Mouse (Mus musculus) c-Kit-positive CD71-negative TER-119-negative erythroid progenitor cells, embryonic 14.5 days (primary cell): ENCODE data around the gene Pradc1.

Source experiments
- DNase-seq: peaks from one replicate; pipeline ENCODE4 v3.0.0-alpha.2; 2013; ENCODE audit warnings: low read depth

The Pradc1 gene

GRCm38 (mm10) chr6:85451664-85452410 lies at the start of gene Pradc1:
TSS of gene Pradc1 (minus strand) at chr6:85451970.
- DNase-seq: peak; percentile 94

- DNase-seq: no peak
These were observed 48.6 kb upstream of the Pradc1 start for GRCm38 (mm10) chr6:85500416-85500815.

- DNase-seq: no peak
These were observed 46.4 kb upstream of the Pradc1 start for GRCm38 (mm10) chr6:85498147-85498546.

- DNase-seq: no peak
These were observed 45.2 kb upstream of the Pradc1 start for GRCm38 (mm10) chr6:85496976-85497375.

GRCm38 (mm10) chr6:85491606-85492005 lies 39.8 kb upstream of the Pradc1 start:
- DNase-seq: no peak

GRCm38 (mm10) chr6:85490252-85490651 lies 38.5 kb upstream of the Pradc1 start:
- no peak for DNase-seq

GRCm38 (mm10) chr6:85489717-85490116 lies 37.9 kb upstream of the Pradc1 start:
- DNase-seq: no peak

- no peak for DNase-seq
These were observed 36.7 kb upstream of the Pradc1 start for GRCm38 (mm10) chr6:85488510-85488909.

- DNase-seq: no peak
These were observed 34.0 kb upstream of the Pradc1 start for GRCm38 (mm10) chr6:85485738-85486137.

- no peak for DNase-seq
These were observed 32.3 kb upstream of the Pradc1 start for GRCm38 (mm10) chr6:85483843-85484721.

GRCm38 (mm10) chr6:85480685-85481084 lies 28.9 kb upstream of the Pradc1 start:
- no peak for DNase-seq

- DNase-seq: no peak
These were observed 28.2 kb upstream of the Pradc1 start for GRCm38 (mm10) chr6:85479979-85480378.

- DNase-seq: no peak
These were observed 26.6 kb upstream of the Pradc1 start for GRCm38 (mm10) chr6:85478416-85478815.

- peak; percentile 12 for DNase-seq
These were observed 25.7 kb upstream of the Pradc1 start for GRCm38 (mm10) chr6:85477366-85477917.

- no peak for DNase-seq
These were observed 23.8 kb upstream of the Pradc1 start for GRCm38 (mm10) chr6:85475581-85475980.

GRCm38 (mm10) chr6:85472542-85472941 lies 20.8 kb upstream of the Pradc1 start:
- no peak for DNase-seq

GRCm38 (mm10) chr6:85471962-85472361 lies 20.2 kb upstream of the Pradc1 start:
- DNase-seq: no peak

GRCm38 (mm10) chr6:85469660-85470430 lies 18.1 kb upstream of the Pradc1 start:
- no peak for DNase-seq

- no peak for DNase-seq
These were observed 13.6 kb upstream of the Pradc1 start for GRCm38 (mm10) chr6:85465381-85465780.

GRCm38 (mm10) chr6:85459621-85460020 lies 7.9 kb upstream of the Pradc1 start:
- DNase-seq: no peak

- DNase-seq: no peak
These were observed 1.0 kb upstream of the Pradc1 start for GRCm38 (mm10) chr6:85452816-85453215.

GRCm38 (mm10) chr6:85452411-85452665 lies 568 bp upstream of the Pradc1 start:
- DNase-seq: no peak
